Mouse (Mus musculus) lung, embryonic 14.5 days (tissue): ENCODE results near the gene Chrnd. TPM values are rescaled to one million over a fixed set of nuclear protein-coding genes. Genes with fewer than 3 reads are reported as not detected.

Experiments
- ATAC-seq: fragments of 200-750 bp; cut with Nextera tagmentation; 2 replicates; pipeline ENCODE4 v1.8.0; 2017; ENCODE audit warnings: mild to moderate bottlenecking, moderate TSS enrichment, moderate library complexity; ENCODE audit not compliant: insufficient read depth
- DNase-seq: peaks from one replicate; pipeline ENCODE4 v3.0.0-alpha.2; 2015
- H3K27ac ChIP-seq: fragments of 300-500 bp; sonication (generic); 2 replicates; pipeline ENCODE4 v1.5.1; 2014; ENCODE audit warnings: low read depth, mild to moderate bottlenecking, moderate library complexity
- H3K27me3 ChIP-seq: fragments of 300-500 bp; sonication (generic); 2 replicates; pipeline ENCODE4 v1.6.1; 2014; ENCODE audit warnings: low read length, control low read depth; ENCODE audit not compliant: insufficient read depth
- H3K36me3 ChIP-seq: fragments of 300-500 bp; sonication (generic); 2 replicates; pipeline ENCODE4 v1.6.1; 2014; ENCODE audit warnings: control low read depth; ENCODE audit not compliant: insufficient read depth
- H3K4me1 ChIP-seq: fragments of 300-500 bp; sonication (generic); 2 replicates; pipeline ENCODE4 v1.6.1; 2014; ENCODE audit warnings: antibody characterized with exemption, control low read depth; ENCODE audit not compliant: insufficient read depth
- H3K4me2 ChIP-seq: fragments of 300-500 bp; sonication (generic); 2 replicates; pipeline ENCODE4 v1.6.1; 2014; ENCODE audit warnings: mild to moderate bottlenecking
- H3K4me3 ChIP-seq: fragments of 300-500 bp; sonication (generic); 2 replicates; pipeline ENCODE4 v1.5.1; 2014; ENCODE audit warnings: low read depth, low read length
- H3K9ac ChIP-seq: fragments of 300-500 bp; sonication (generic); 2 replicates; pipeline ENCODE4 v1.6.1; 2014
- H3K9me3 ChIP-seq: fragments of 300-500 bp; sonication (generic); 2 replicates; pipeline ENCODE4 v1.6.1; 2016; ENCODE audit warnings: low read depth, low read length, control low read depth
- CTCF ChIP-seq: IDR thresholded peaks from 2 replicates; pipeline ENCODE4 v1.5.1; 2016; ENCODE audit warnings: antibody characterized with exemption, low read depth
- whole genome bisulfite sequencing: fragments of 180-500 bp; shearing (Covaris S2); extraction: QIAGEN DNeasy Blood & Tissue Kit; methylation state at CpG from one replicate; pipeline ENCODE4 v1.1.7; 2014; 5-methylcytosine and 5-hydroxymethylcytosine counted together
- polyA plus RNA-seq: library from polyadenylated mRNA; unstranded; fragments of >200 nt; fragmentation: Nextera tagmentation; extraction: Ambion mirVana; gene quantifications from 2 replicates; pipeline ENCODE4 v1.2.1, GENCODE M21; 2014

The Chrnd gene
- polyA plus RNA-seq, 1 experiment from 2014 or later, result not detected

DNA sequence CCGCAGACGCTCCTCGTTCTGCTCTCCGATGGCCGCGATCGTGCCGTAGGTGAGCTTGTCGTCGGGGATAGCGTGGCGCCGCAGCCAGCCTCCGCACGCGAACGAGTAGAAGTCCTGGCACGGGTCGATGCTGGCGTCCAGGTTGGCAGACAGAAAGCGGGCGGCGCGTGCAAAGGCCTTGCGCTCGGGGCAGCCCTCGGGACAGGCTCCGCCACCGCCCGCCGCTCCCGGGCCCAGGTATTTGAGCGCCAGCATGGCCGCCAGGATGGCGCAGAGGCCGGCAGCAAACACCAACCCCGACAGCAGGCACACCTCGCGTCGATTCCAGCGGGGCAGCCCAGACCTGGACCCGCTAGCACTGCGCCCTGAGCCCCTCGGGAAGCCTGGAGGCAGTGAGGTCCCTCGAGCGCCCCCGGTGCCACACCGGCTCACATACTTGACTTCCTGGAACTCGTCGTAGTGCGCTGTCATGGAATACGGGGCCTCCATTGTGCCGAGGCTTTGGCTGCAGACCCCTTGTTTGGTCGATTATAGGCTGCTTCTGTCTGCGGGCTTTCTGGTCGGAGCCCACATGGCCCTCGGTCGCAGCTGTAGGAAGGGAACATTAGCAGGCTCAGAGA is 35.8 kb upstream of the Chrnd start:
- H3K9me3 ChIP-seq, result no peaks in the 10 kb centered on the region
- H3K27ac ChIP-seq, result no peak overlapping the region
- H3K36me3 ChIP-seq, result no peaks in the 10 kb centered on the region
- no peak for DNase-seq
- H3K4me1 ChIP-seq, result no peaks in the 10 kb centered on the region
- peak; percentile 20; the same call in 1 of the 2 replicates for TF ChIP-seq CTCF
- peaks cover 98% of the 10 kb centered on the region for H3K27me3 ChIP-seq
- peak overlapping the region; percentile 32 for H3K4me3 ChIP-seq
- H3K9ac ChIP-seq, result no peak overlapping the region
- ATAC-seq, result 0 out of 2 replicates have a peak, but pooled peaks have one; percentile 16
- H3K4me2 ChIP-seq, result peak overlapping the region; percentile 56
- 1% methylated on average over 56 of the region's 58 CpGs for WGBS

GRCm38 (mm10) chr1:87155531-87156198 is 34.7 kb upstream of the Chrnd start:
- WGBS, result under 1% methylated on average over 50 of the region's 56 CpGs

GRCm38 (mm10) chr1:87156199-87156587 is 34.2 kb upstream of the Chrnd start, which contains the start of gene Ecel1:
Gene Ecel1, minus strand, starts transcription at chr1:87156521.
- 2% methylated on average over 12 of the region's 12 CpGs for whole genome bisulfite sequencing
- DNase-seq, result no peak

More at GRCm38 (mm10) chr1:87155531-87156198, 34.7 kb upstream of the Chrnd start:
- Histone ChIP-seq H3K4me3 (peak overlapping the region; percentile 33), H3K9me3 (no peaks in the 10 kb centered on the region), H3K9ac (no peak overlapping the region; the same call in 1 of the 2 replicates), H3K4me1 (no peaks in the 10 kb centered on the region), H3K4me2 (peak overlapping the region; percentile 60), H3K27me3 (peaks cover 88% of the 10 kb centered on the region), H3K36me3 (no peaks in the 10 kb centered on the region), H3K27ac (no peak overlapping the region)
- DNase-seq (peak; percentile 59), ATAC-seq (no peak; the same call in 1 of the 2 replicates)
- TF ChIP-seq CTCF, result no peak

DNA sequence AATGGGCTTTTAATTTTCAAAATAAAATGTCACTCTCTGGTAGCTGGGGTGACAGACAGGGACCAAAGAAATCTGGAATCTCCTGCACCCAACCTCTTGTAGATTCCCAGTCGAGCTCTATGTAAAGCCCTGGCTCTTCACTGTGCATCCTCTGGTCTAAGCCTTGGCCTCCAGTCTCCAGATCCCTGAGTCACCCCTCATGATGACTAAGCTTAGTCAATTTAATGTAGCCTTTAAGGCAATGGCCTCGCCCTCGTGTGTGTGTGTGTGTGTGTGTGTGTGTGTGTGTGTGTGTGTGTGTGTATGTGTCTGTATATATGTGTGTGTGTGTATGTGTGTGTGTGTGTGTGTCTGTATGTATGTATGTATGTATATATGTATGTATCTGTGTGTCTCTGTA is 31.0 kb upstream of the Chrnd start:
- no peak for TF ChIP-seq CTCF
- Histone ChIP-seq H3K9ac (no peak overlapping the region), H3K27ac (no peak overlapping the region), H3K4me3 (no peak overlapping the region), H3K4me1 (no peaks in the 10 kb centered on the region), H3K9me3 (no peaks in the 10 kb centered on the region), H3K36me3 (no peaks in the 10 kb centered on the region), H3K4me2 (no peak overlapping the region), H3K27me3 (peaks cover 51% of the 10 kb centered on the region)
- WGBS, result 74% methylated on average over 3 of the region's 3 CpGs
- ATAC-seq, result no peak
- no peak for DNase-seq

More at GRCm38 (mm10) chr1:87156199-87156587, 34.2 kb upstream of the Chrnd start, which contains the start of gene Ecel1:
- H3K27me3 ChIP-seq, result peaks cover 83% of the 10 kb centered on the region
- H3K9ac ChIP-seq, result no peak within 1 kb of the TSS; the same call in 1 of the 2 replicates
- H3K36me3 ChIP-seq, result no peaks in the 10 kb centered on the region
- no peaks in the 10 kb centered on the region for H3K9me3 ChIP-seq
- no peak for ATAC-seq
- no peak for TF ChIP-seq CTCF
- peak within 1 kb of the TSS; percentile 33 for H3K4me3 ChIP-seq
- H3K4me2 ChIP-seq, result peak within 1 kb of the TSS; percentile 60
- no peak within 1 kb of the TSS for H3K27ac ChIP-seq
- no peaks in the 10 kb centered on the region for H3K4me1 ChIP-seq

DNA sequence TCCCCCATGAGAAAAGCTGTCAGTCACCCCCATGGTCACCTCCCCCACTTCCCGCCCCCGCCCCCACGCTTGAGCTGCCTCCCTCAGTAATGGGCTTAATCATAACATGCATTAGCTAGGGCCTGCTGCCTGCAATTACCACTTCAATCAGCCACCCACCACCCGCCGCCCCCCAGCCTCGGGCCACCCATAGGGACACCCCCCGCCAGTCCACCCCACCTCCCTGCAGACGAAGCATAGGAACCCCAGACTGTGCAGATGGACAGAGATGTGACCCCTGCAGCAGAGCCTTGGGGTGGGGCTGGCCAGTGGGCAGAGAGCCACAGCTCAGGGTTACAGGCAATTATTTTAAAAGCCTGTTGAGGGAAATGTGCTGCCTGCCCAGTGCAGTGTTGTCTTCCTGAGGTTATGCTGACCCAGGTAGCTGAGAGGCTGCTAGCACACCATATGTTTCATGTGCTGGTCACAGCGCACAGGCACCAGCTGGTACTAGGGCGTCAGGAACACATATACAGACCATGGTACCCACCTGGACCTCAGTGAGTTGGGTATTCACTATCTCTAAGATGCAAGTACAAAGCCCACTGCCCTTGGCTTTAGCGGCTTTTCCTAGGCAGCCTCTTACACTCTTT is 26.1 kb upstream of the Chrnd start:
- no peak for DNase-seq
- Histone ChIP-seq H3K9ac (no peak overlapping the region), H3K27me3 (0 out of 2 replicates have a peak, but pooled peaks cover 13% of the 10 kb centered on the region), H3K4me2 (no peak overlapping the region), H3K36me3 (no peaks in the 10 kb centered on the region), H3K4me3 (no peak overlapping the region), H3K27ac (no peak overlapping the region), H3K4me1 (no peaks in the 10 kb centered on the region), H3K9me3 (no peaks in the 10 kb centered on the region)
- WGBS, result 21% methylated on average over 10 of the region's 11 CpGs
- TF ChIP-seq CTCF, result no peak
- no peak for ATAC-seq

DNA sequence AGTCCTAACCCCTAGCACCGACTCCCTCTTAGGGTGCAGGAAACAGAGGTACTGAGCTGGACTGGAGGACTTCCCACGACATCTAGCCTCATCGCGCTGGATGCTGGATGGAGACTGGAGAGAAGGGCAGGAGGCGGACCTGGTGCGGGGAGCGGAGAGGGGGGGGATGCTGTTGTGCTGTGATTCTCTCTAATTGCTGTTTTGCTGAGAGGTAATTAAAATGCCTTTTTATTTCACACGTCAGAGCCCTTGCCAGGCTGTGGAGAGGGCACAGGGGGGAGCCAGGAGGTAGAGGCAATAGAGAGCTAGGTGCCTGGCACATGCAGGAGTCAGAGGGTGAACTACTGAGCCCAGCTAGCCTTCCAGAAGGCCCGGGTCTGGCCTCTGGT is 25.6 kb upstream of the Chrnd start:
- Histone ChIP-seq H3K4me3 (no peak overlapping the region), H3K9ac (no peak overlapping the region), H3K27ac (no peak overlapping the region), H3K27me3 (peaks cover 16% of the 10 kb centered on the region; the same call in 1 of the 2 replicates), H3K4me2 (no peak overlapping the region), H3K4me1 (no peaks in the 10 kb centered on the region), H3K36me3 (no peaks in the 10 kb centered on the region), H3K9me3 (no peaks in the 10 kb centered on the region)
- TF ChIP-seq CTCF, result no peak
- WGBS, result 49% methylated on average over 9 of the region's 9 CpGs
- ATAC-seq (no peak), DNase-seq (no peak)

DNA sequence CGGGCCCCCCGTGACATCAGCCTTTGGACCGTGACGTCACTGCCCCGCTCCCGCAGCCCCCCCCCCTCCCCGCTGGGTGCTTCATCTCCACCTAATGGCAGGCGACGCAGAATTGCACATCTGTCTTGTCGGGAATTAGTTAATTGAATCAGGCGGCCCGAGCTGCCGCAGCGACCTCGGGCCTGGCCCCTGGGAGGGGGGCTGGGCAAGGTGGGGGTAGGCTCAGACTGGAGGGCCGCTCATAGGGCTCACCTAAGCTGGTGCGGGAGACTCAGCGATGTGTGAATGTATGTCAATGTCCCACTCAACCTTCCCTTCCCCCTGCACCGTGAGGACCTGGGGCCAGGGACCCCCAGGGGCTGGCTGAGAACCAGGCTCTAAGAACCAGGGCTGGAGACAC is 19.9 kb upstream of the Chrnd start:
- DNase-seq, result no peak
- Histone ChIP-seq H3K27me3 (peaks cover 21% of the 10 kb centered on the region), H3K4me2 (peak overlapping the region; percentile 31; the same call in 1 of the 2 replicates)

More for the DNA sequence above, 19.9 kb upstream of the Chrnd start:
- Histone ChIP-seq H3K27ac (no peak overlapping the region), H3K36me3 (no peaks in the 10 kb centered on the region), H3K4me1 (no peaks in the 10 kb centered on the region), H3K9me3 (no peaks in the 10 kb centered on the region), H3K4me3 (no peak overlapping the region), H3K9ac (0 out of 2 replicates have a peak overlapping the region, but pooled peaks have one; percentile 3)
- whole genome bisulfite sequencing, result 11% methylated on average over 18 of the region's 19 CpGs
- ATAC-seq, result no peak
- no peak for TF ChIP-seq CTCF
